Mouse (Mus musculus) kidney, postnatal 25 days (tissue): ENCODE data around the gene Camk2b.
"Not testable (repeated sequence)": the region's sequence is repeated elsewhere in the genome, so short reads cannot be mapped to it uniquely, and the experiment has no call there.

Source experiments
- DNase-seq, 2 experiments: peaks; one replicate each; pipeline ENCODE4 v3.0.0; 2021; ENCODE audit warnings: mixed read lengths in 2 of 2

Gene Camk2b

DNA sequence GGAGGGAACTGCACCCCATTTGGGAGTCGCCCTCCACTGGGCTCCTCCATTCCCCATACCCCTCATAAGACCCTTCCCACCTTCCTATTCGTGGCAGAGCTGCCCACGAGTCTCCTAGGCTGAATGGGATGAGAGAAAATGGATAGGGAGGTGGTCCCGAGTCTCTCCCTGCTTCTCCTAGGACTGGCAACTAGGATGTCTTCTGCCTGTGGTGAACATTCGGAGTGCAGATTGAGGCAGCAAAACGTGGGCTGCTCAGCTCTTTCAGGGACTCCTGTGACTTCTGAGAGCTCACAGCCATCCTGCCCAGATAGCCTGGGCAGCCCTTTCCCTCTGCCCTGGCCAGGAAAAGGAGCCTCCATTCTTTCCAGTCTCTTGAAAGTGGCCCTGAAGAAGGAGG is at the start of gene Camk2b:
Gene Camk2b, minus strand, starts transcription at position 187 of the 400 bp plus-strand sequence.
- peak in 1 of 2 experiments; percentile 9 for DNase-seq

DNA sequence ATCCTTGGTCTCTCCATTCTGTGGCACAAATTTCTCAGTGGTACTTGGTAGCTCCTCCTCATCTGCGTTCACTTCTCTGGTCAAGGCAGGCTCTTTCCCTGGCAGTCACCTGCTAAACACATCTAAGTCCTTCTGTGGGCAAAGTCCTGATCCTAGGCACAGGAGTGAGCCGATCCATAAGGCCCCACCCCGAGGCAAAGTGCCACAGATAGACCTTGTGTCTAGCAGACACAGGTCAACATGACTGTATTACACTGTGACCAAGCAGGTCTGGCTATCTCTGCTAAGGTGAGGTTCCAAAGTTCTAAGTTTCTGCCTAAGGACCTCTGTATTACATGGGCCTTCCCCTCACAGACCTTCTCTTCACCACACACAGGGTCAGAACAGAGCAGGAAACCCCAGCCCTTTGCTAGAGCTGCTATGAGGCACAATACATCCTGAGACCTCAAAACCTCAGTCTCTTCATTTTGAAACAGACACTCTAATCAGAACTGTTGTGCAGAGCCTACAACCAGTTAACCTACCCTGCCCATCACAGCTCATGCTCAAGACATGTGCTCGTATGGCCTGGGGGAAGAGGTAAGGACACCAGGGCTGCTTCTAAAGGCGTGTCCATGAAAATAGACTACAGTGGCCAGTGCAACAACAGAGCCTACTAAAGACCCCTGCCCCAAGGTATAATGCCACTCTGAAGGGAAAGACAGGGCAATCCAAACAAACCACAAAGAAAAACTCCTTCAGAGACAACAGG is 45.7 kb upstream of the Camk2b start:
- DNase-seq: peak; percentile 23 to 51

DNA sequence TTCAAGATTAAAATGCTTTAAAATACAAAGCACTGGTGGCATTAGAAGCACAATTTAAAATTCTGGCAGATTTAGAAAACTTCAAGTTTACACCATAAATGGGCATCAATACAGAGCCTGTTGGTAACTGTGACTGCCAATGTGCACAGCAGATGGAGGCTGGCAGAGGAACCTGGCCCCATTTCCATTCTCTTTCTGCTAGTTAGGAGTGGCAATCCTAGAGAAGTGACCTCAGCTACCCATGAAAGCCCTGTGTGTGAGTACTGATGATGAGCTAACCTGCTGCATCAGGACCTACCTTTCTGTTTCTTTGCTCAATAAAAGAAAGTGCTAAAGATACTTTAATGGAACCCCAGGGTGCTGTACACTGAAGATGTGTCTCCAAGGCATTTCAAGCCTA is 43.8 kb upstream of the Camk2b start:
- DNase-seq: no peak

DNA sequence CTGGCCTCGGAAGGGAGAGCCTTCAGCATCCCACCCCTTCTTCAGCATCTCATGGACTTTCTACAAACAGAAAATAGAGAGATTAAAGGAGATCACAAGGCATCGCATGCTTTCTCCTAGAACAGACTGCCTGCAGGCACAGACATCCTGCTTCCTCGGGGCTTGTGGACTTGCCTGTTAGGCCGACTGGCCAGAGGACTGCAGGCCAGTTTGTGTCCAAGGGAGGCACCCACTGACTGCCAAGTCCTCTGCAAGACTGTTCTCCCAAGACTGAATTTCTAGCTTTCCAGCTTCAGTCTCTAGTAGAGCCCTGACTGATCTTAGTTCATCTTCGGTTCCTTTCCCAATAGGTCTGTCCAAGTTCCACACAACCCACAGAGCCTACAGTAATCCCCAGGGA is 42.1 kb upstream of the Camk2b start:
- DNase-seq: no peak

DNA sequence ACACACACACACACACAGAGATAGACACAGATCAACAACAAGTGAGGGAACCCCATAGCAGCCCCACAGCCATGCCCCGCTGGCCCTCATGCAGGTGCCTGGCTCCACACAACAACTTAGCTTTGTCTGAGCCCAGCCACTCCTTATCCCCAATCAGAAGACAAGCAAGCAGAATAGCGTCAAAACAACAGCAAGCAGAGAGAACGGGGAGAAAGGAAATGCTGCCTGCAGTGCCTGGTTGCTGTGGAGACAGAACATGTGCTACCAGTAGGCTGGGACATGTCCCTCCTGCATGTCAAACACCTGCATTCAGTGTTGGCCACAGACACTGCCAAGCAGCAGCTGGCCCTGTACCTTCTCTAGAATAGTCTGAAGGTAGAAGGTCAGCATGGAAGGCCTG is 41.6 kb upstream of the Camk2b start:
- no peak for DNase-seq

DNA sequence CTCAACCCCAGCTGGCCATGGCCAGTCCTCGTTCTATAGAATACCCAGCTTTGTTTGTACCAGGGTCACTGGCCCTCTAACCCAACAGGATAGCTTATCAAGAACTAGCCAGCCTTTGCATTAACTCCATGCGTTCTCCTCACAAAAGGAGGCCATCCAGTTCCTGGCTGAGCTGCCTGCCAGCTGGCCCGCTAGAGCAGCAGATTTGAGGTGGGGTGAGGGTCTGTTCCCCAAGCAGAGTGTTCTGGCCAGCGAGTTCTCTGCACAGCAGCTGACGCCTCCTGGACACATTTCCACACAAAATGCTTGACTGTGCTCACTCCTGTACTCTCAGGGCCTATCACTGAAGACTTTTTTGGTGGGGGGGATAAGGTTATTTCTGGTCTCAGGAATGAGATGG is 38.6 kb upstream of the Camk2b start:
- no peak for DNase-seq

DNA sequence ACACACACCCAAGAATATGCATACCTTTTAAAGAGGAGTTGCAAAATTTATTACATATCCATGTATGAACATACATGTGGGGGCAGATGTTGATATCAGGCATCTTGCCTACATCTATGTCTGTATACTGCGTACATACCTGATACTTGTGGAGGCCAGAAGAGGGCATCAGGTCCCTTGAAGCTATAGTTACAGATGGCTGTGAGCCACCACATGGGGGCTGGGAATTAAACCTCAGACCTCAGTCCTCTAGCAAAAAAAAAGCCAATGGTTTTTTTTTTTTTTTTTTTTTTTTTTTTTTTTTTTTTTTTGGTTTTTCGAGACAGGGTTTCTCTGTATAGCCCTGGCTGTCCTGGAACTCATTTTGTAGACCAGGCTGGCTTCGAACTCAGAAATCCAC is 30.5 kb upstream of the Camk2b start:
- not testable (repeated sequence) for DNase-seq

DNA sequence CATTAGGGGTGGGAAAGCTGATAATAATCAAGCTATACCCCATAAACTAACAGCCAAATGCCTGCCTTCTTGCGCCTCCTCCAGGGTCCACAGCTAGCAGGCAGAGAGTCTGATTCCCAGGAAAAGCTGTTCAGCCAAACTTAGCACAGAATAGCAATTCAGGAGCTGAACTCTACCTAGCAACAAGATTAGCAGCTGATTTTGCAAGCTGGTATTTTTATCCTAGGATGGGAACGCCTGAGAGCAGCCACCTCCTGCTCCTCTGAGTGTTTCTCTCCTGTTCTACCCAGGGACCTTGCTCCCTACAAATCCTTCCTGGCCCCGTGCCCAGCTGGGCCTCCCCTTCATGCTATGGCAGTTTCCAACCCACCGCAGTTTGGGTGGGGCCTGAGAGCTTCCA is 20.8 kb upstream of the Camk2b start:
- no peak for DNase-seq

DNA sequence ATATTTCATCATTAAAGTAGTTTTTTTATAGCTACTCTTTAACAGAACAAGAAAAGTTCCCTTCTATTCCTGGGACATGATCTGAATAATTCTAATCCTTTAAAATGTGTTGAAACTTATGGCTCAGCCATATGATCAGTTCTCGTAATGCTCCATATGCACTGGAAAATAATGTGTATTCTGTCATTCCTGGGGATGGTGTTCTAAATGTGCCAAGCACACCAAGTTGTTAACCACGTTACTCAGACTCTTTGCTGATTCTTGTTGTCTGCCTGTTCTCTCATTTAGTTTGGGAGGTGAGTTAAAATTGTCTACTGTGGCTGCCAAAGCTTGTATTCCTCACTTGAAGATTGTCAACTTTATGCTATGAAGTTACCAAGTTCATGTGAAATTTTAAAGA is 12.6 kb upstream of the Camk2b start:
- no peak for DNase-seq

DNA sequence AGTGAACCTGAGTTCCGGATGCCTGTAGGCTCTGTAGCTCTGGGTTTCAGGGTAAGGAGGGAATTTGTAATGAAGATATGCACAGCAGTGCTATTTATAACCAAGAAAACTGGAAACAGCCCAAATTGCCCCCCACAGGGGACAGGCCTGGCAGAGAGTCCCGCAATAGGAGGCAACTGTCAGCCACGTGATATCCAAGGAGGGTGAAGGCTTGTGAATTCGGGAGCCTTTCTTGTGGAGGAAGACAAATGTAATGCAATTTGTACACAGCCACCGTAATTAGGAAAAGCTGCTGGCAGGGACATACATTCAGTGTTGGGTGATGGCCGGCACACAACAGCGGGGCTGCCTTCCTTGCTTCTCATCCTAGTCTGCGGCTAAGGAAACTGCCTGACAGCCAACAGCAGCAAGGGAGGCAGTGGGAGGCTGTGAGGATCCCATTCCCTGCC is 9.5 kb upstream of the Camk2b start:
- DNase-seq: no peak

DNA sequence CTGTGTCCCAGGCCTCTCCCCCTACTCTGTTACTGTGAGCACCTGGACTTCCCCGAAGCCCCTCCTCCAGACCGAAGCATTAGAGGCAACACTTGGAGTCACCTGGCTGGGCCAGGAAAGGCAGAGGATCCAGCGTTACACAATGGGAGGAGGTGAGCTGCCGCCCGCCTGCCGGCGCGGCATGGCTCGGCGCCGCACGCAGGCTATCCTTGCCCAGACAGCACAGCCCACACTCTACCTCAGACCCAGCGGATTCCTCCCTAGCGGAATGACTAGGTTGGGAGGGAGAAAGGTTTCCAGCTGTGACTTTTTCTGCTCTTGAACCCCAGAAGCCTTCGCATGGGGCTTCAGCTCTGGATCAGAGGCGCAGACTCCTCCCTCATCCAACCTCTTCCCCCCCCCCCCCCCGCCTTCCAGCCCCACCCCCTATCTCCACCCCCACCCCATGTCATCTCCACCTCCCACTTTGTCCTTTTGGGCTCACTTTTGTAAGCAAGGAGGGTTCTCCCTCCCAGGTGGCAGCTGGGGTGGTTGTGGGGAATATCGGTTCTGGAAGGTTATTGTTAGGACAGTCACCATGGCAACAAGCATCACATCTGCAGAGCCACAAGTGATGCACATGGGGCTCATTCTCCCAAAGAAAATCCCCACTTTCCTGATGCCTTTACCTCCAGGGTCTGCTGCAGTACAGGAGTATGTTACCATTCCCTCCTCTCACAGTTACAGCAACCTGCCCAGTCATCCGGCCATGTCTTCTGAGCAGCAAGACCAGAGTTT is 2.2 kb upstream of the Camk2b start:
- peak in 1 of 2 experiments; percentile 15 for DNase-seq

DNA sequence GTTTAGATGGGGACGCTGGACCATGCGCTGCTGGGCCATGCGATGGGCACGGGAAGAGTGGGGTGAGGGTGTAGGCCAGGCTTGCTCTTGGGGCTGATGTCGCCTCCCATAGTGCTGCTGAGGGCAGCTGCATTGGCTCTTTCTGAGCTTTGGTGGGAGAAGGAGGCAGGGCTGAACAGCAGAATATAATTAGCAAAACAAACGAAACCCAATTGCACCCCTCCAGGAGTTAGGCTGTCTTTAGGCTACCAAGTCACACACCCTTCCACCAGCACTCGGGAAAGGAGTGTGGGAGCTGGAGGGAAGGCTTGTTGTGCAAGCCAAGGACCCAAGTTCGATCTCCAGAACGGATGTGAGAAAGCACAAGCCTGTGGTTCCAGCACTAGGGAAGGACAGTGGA is 998 bp upstream of the Camk2b start:
- peak in 1 of 2 experiments; percentile 13 for DNase-seq

DNA sequence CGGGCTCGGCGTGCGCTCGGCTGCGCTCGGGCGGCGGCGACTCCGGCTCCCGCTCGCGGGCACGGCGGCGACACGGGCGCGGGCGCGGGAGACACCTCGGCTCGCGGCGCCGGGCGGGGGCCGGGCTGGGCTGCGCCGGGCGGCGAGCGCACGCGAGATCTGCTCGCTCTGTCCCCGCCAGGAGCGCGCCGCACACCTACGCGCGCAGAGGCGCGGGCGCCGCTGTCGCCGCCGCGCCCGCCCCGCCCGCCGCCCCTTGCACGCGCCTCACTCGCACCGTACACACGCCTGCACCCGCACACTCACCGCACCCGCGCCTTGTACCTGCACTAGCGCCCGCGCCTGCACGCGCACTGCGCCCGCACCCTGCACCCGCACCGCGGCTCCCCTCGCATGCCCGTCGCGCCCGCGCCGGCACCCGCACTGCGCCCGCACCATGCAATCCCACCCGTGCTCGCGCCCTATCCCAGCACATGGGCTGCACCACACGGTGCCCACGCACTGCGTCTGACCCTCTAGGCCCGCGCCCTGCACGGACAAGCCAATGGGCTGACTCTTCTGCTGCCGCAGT is 526 bp downstream of the Camk2b start:
- DNase-seq: peak in 1 of 2 experiments; percentile 33

DNA sequence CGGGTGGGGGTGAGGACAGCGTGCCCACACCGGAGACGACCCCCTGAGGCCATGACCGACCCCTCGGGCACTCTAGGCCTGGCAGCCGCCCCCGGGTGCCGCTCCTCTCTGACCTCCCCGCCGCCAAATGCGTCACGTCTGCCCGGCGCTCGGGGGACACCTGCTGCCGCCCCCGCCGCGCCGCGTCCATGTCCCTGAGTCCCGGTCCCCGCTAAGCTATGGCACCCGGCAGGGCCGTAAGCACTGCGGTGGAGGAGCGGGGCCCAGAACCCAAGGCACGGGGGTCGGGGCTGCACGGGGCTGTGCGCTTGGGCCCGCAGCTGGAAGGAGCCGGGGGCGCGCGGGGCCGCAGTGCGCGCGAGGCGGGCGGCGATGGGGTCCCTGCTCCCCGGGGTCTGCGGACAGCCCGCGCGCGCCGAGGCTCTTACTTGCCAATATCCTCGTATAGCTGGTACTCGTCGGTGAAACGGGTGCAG is 1.1 kb downstream of the Camk2b start:
- DNase-seq: no peak

DNA sequence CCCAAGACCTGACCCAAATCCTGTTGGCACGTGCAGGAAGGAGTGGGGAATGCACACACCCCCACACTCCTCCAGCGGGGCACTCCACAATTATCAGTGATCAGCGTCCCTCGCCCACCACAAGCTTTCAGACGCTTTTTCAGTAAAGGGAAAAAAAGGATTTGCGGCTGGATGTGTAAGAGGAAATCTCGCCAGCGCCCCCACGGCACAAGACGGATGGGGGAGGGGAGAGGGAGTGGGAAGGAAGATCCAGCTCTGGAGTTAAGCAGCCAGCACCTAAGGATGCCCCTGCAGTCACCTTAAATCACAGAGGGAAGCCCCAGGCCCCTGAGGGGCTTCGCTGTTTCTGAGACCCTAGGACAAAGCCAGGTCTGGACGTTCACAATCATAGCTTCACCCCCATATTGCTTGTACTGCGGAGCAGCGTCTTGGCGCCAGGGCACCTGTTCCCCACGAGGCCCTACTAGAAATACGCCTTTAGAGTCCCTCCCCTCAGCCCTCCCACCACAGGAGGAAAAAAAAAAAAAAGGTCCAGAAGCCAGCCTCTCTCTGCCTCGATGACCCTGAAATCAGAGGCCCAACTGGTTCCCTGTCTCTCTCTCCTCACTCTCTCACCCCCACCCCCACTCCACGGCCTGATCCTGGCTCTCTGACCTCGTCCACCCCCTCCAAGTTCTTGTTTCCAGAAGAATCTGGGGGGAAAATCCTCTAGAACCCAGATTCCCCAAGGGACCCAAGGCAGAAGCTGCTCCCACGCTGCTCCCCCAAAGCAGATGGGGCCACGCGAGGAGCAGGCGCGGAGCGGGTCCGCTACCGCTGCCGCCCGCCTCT is 1.7 kb downstream of the Camk2b start:
- DNase-seq: no peak

DNA sequence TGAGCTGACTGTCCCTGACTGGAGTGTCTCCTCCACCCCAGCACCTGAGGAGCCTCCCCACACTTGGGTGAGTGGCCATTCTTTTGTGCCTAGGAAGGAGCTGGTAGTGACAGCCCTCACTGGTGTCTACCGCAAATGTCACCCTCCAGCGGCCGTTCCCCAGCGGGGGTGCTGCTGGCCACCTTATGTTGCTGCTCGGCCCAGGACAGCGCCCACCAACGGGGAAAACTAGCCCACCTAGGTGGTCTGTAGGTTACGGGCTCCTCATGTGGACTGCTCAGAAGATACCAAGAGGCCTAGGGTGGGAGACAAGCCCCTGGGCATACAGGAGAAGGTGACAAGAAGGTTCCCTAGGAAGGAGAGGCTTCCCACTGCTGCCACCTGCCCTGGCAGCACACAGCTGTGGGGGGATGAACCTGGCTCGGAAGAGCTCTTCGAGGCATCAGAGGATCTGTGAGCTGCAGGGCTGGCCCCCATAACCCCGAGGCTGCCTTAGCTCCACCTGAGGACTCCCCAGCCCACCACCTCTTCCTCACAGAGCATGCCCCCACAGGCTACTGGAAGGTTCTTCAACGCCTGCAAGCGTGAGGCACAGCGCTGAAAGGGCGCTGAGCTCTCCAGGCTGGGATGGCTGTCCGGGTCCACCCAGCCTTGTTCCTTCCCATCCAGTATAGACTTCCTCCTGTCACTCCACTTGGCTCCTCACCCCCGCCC is 2.5 kb downstream of the Camk2b start:
- no peak for DNase-seq

DNA sequence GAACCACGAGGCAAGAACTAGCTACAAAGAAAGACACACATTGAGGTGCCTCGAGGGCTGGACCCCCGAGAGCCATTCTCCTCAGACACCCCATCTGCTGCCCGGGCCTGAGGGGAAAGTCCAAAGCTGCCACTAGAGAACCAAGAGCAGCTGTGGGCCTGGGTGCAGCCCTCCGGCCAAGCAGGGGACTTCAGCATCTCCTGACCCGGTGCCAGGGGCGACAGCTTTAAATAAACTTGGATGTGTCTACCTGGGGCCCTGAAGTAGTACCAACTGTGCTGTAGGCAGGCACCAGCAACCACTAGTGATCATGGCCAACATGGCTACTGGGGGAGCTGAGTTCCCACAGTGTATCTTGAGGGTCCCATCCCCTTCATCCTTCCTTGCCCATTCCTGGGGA is 3.1 kb downstream of the Camk2b start:
- DNase-seq: peak in 1 of 2 experiments; percentile 28

DNA sequence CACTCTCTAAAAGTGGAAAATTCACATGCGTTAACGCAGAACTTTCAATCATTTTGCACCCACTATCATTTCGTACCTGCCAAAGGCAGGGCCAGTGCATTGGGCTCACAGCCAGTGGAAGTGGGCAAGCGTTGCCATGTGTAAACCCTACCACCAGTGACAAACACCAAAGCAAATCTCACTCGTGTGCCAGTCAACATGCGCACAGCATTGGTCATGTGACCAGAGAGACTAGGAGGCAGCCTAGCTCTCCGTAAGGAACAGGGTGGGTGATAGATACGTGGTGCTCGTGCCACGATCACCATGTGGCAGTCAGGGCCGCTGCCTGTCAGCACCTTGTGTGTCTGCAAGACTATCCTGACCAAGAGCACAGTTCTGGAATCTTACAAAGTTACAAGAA is 3.8 kb downstream of the Camk2b start:
- DNase-seq: peak in 1 of 2 experiments; percentile 20

DNA sequence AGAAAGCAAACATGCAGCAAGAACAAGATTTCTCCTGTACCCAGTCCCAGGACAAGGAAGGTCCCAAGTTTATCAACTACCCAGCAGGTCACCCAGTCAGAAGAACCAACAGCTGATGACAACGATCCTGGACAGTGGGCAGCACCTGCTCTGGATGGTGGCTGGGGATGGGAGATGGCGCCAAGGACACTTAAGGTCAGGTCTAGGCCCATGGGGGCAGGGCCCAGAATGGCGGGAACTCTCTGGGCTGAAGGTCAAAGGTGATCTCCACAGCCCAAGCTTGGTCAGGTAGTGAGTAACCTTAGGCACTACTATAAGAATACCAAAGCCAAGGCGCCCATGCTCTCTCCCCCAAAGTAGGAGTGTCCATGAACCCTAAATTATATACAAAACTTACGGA is 4.3 kb downstream of the Camk2b start:
- DNase-seq: peak in 1 of 2 experiments; percentile 22

DNA sequence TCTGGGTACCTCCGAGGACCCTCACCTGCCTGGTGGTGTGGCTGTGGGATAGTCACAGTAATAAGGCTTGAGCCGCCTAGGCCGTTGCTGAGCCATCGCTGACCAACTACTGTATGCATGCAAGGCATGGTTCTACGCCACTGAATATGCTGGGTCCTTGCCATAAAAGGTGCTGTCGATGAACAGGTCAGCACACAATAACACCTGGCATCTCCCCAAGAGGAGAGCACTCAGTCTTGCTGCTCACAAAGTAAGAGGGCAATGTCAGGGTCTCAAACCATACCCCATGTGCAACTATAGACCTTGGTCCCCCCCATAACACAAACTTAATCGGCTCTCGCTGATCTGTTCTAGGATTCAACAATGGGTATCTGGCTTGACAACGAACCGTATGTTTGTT is 7.0 kb downstream of the Camk2b start:
- DNase-seq: peak in 1 of 2 experiments; percentile 10

DNA sequence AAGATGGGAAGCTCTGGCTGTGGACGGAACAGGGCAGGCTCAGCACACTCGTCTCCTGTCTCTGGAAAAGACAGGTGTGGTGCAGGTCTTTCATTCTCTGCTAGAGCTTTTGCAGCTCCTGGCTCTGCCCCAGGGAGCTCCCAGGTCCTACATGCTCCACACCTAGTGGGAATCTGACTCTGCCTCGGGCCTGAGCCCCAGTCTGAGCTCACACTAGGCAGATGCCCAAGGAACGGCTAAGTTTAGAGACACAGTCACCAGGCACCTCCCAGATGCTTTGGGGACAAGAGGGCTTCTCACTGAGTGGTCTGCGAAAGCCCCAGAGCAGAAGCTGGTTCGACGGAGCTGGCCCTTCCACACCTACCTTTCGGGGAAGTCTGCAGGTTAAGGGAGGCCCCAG is 12.8 kb downstream of the Camk2b start:
- DNase-seq: peak in 1 of 2 experiments; percentile 7

DNA sequence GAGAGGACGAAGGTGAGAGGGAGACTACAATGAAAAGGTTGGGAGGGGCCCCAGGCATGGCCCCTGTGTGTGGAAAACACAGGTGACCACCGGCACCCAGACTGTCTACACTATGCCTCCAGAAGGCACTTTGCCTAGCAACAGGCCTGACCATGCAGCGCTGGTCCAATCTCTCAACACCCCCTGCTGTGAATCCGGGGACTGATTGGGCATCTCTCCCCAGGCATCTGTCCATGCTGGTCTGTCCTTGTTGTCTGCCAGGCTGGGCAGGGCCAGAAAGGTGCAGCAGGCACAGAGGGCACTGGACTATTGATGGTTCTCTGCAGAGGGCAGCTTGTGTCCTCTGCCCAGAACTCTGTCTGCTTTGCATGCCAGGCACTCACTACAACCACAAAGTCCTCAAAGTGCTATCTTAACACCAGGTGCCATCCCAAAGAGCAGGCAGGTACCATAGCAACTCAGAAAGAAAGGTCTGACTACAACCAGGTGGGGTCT is 16.0 kb downstream of the Camk2b start:
- DNase-seq: peak in 1 of 2 experiments; percentile 31
